Mouse (Mus musculus): Measurements from ENCODE around the gene Olfr764-ps1. TPM values are rescaled to one million over a fixed set of nuclear protein-coding genes. Genes with fewer than 3 reads are reported as not detected.
"Not testable (repeated sequence)": the region's sequence is repeated elsewhere in the genome, so short reads cannot be mapped to it uniquely, and the experiment has no call there.

Gene Olfr764-ps1
- polyA plus RNA-seq (2012; fragmentation: generic; extraction: Trizol): 0.01 TPM

GRCm38 (mm10) chr10:129039796-129040195, at the start of gene Olfr764-ps1:
Gene Olfr764-ps1, minus strand, starts transcription at chr10:129039896.
- Histone ChIP-seq H3K27me3 (ENCODE audit: control insufficient read depth, insufficient read depth, insufficient read length) (no peaks in the 10 kb centered on the region), H3K36me3 (ENCODE audit: control insufficient read depth, insufficient read depth) (no peaks in the 10 kb centered on the region), H3ac (ENCODE audit: control insufficient read depth, insufficient read length) (no peak within 1 kb of the TSS), H3K4me3 (no peak within 1 kb of the TSS), H3K4me2 (ENCODE audit: low read depth) (no peak within 1 kb of the TSS), H3K79me2 (ENCODE audit: control insufficient read depth, insufficient read depth) (no peaks in the 10 kb centered on the region)
- TF ChIP-seq E2F4 (IDR thresholded peaks at IDR 0.05; ENCODE audit: insufficient read depth): no peak
- no peak for TF ChIP-seq USF1 (IDR thresholded peaks at IDR 0.05; ENCODE audit: low read depth)
- no peak for TF ChIP-seq POLR2AphosphoS2 (IDR thresholded peaks at IDR 0.05; ENCODE audit: insufficient read length, low read depth)

GRCm38 (mm10) chr10:129082810-129083209, 43.1 kb upstream of the Olfr764-ps1 start, which contains the start of gene Olfr767:
Gene Olfr767, minus strand, starts transcription at chr10:129082910.
- H3K4me3 ChIP-seq; H3K27me3 ChIP-seq (ENCODE audit: control insufficient read depth, insufficient read depth, insufficient read length); H3K36me3 ChIP-seq (ENCODE audit: control insufficient read depth, insufficient read depth); H3K79me2 ChIP-seq (ENCODE audit: control insufficient read depth, insufficient read depth); H3ac ChIP-seq (ENCODE audit: control insufficient read depth, insufficient read length); H3K4me2 ChIP-seq (ENCODE audit: low read depth): not testable (repeated sequence)

- no peak within 1 kb of the TSS for H3K4me2 ChIP-seq (ENCODE audit: low read depth)
- TF ChIP-seq CEBPB (IDR thresholded peaks at IDR 0.05; ENCODE audit: insufficient read depth, poor library complexity, severe bottlenecking) (no peak), POLR2AphosphoS2 (IDR thresholded peaks at IDR 0.05; ENCODE audit: insufficient read length, low read depth) (no peak), TCF3 (IDR thresholded peaks at IDR 0.05; ENCODE audit: insufficient read length, low read depth) (no peak), MAX (IDR thresholded peaks at IDR 0.05; ENCODE audit: low read depth) (no peak), MYOG (IDR thresholded peaks at IDR 0.05; ENCODE audit: control insufficient read depth in 1 of 3, insufficient read depth in 1 of 3, insufficient read length in 2 of 3, low read depth in 2 of 3) (no peak), POLR2A (IDR thresholded peaks at IDR 0.05; ENCODE audit: insufficient read length, low read depth) (no peak), E2F4 (IDR thresholded peaks at IDR 0.05; ENCODE audit: insufficient read depth) (no peak), TCF12 (IDR thresholded peaks at IDR 0.05; ENCODE audit: insufficient read depth, poor library complexity, severe bottlenecking) (no peak), USF1 (IDR thresholded peaks at IDR 0.05; ENCODE audit: low read depth) (no peak), MYOD1 (IDR thresholded peaks at IDR 0.05; ENCODE audit: control insufficient read depth in 1 of 3, insufficient read length in 2 of 3, low read depth in 2 of 3) (no peak)
- no peak within 1 kb of the TSS for H3K4me3 ChIP-seq
Measured at GRCm38 (mm10) chr10:129068877-129069276, 29.2 kb upstream of the Olfr764-ps1 start, which contains the start of gene Olfr766-ps1. Gene Olfr766-ps1, minus strand, starts transcription at chr10:129068977.

GRCm38 (mm10) chr10:129049898-129050297, 10.2 kb upstream of the Olfr764-ps1 start, which contains the start of gene Olfr765:
Gene Olfr765, minus strand, starts transcription at chr10:129049998.
- H3ac ChIP-seq (ENCODE audit: control insufficient read depth, insufficient read length); H3K4me2 ChIP-seq (ENCODE audit: low read depth); H3K79me2 ChIP-seq (ENCODE audit: control insufficient read depth, insufficient read depth); H3K36me3 ChIP-seq (ENCODE audit: control insufficient read depth, insufficient read depth); H3K27me3 ChIP-seq (ENCODE audit: control insufficient read depth, insufficient read depth, insufficient read length); H3K4me3 ChIP-seq: not testable (repeated sequence)

More at GRCm38 (mm10) chr10:129068877-129069276, 29.2 kb upstream of the Olfr764-ps1 start, which contains the start of gene Olfr766-ps1:
- H3K27me3 ChIP-seq (ENCODE audit: control insufficient read depth, insufficient read depth, insufficient read length): no peaks in the 10 kb centered on the region
- no peak within 1 kb of the TSS for H3ac ChIP-seq (ENCODE audit: control insufficient read depth, insufficient read length)
- no peaks in the 10 kb centered on the region for H3K79me2 ChIP-seq (ENCODE audit: control insufficient read depth, insufficient read depth)
- H3K36me3 ChIP-seq (ENCODE audit: control insufficient read depth, insufficient read depth): no peaks in the 10 kb centered on the region

- H3K4me2 ChIP-seq (ENCODE audit: low read depth): no peak overlapping the region
- H3K27me3 ChIP-seq (ENCODE audit: control insufficient read depth, insufficient read depth, insufficient read length): no peaks in the 10 kb centered on the region
- TF ChIP-seq TCF3 (IDR thresholded peaks at IDR 0.05; ENCODE audit: insufficient read length, low read depth) (no peak), POLR2AphosphoS2 (IDR thresholded peaks at IDR 0.05; ENCODE audit: insufficient read length, low read depth) (no peak)
- no peaks in the 10 kb centered on the region for H3K79me2 ChIP-seq (ENCODE audit: control insufficient read depth, insufficient read depth)
- no peak overlapping the region for H3ac ChIP-seq (ENCODE audit: control insufficient read depth, insufficient read length)
- H3K4me3 ChIP-seq: no peak overlapping the region
- H3K36me3 ChIP-seq (ENCODE audit: control insufficient read depth, insufficient read depth): no peaks in the 10 kb centered on the region
Measured at GRCm38 (mm10) chr10:129028343-129028742, 11.4 kb downstream of the Olfr764-ps1 start.

- TF ChIP-seq REST (IDR thresholded peaks at IDR 0.05; ENCODE audit: insufficient read depth, insufficient read length) (no peak), TCF12 (IDR thresholded peaks at IDR 0.05; ENCODE audit: insufficient read depth, poor library complexity, severe bottlenecking) (no peak), MYOG (IDR thresholded peaks at IDR 0.05; ENCODE audit: control insufficient read depth in 1 of 3, insufficient read depth in 1 of 3, insufficient read length in 2 of 3, low read depth in 2 of 3) (no peak), POLR2AphosphoS2 (IDR thresholded peaks at IDR 0.05; ENCODE audit: insufficient read length, low read depth) (no peak), SRF (IDR thresholded peaks at IDR 0.05; ENCODE audit: control insufficient read depth, insufficient read length, low read depth) (no peak), USF1 (IDR thresholded peaks at IDR 0.05; ENCODE audit: low read depth) (no peak), MAX (IDR thresholded peaks at IDR 0.05; ENCODE audit: low read depth) (no peak), MYOD1 (IDR thresholded peaks at IDR 0.05; ENCODE audit: control insufficient read depth in 1 of 3, insufficient read length in 2 of 3, low read depth in 2 of 3) (no peak), CEBPB (IDR thresholded peaks at IDR 0.05; ENCODE audit: insufficient read depth, poor library complexity, severe bottlenecking) (no peak), TCF3 (IDR thresholded peaks at IDR 0.05; ENCODE audit: insufficient read length, low read depth) (no peak), POLR2A (IDR thresholded peaks at IDR 0.05; ENCODE audit: insufficient read length, low read depth) (no peak), E2F4 (IDR thresholded peaks at IDR 0.05; ENCODE audit: insufficient read depth) (no peak)
Measured at GRCm38 (mm10) chr10:129026018-129026662, 13.6 kb downstream of the Olfr764-ps1 start.

More at GRCm38 (mm10) chr10:129026018-129026662, 13.6 kb downstream of the Olfr764-ps1 start:
- Histone ChIP-seq H3K4me3 (no peak overlapping the region), H3K79me2 (ENCODE audit: control insufficient read depth, insufficient read depth) (no peaks in the 10 kb centered on the region), H3K27me3 (ENCODE audit: control insufficient read depth, insufficient read depth, insufficient read length) (no peaks in the 10 kb centered on the region), H3K36me3 (ENCODE audit: control insufficient read depth, insufficient read depth) (no peaks in the 10 kb centered on the region), H3ac (ENCODE audit: control insufficient read depth, insufficient read length) (no peak overlapping the region), H3K4me2 (ENCODE audit: low read depth) (no peak overlapping the region)
